Mouse (Mus musculus) Muller cell, postnatal 12 days (primary cell): ENCODE data around the gene Rin1.

Source experiments
- DNase-seq: peaks from one replicate; pipeline ENCODE4 v3.0.0-alpha.2; 2015; ENCODE audit errors: inconsistent ontology term

Rin1 gene

DNA sequence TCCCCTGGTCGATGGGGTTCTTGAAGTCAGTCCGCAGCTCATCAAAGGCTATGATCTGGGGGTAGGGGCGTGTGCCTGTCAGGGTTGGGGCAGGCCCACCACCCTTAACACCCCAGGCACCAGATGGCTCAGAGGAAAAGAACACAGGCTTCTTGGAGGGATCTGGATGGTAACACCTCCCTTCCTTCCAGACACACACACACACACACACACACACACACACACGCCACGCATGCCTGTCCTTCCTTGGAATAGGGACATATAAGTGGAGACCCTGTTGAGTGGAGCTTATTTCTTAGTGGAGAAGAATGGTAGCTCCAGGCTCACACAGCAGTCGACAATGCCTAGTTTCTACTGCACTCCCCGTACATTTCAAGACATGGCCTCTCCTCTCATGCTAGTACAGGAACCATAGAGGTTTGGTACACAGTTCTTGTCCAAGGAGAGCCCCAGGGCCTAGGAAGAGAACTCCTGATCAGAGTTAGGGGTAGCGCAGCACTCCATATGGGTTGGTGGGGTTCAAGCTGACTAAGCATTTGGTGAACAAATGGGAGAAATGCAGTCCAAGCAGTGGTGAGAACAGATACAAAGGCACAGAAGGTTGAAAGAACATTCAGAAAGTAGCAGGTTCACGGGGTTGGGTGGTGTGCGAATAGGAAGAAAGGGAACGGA is 44.6 kb downstream of the Rin1 start:
- DNase-seq, result no peak

DNA sequence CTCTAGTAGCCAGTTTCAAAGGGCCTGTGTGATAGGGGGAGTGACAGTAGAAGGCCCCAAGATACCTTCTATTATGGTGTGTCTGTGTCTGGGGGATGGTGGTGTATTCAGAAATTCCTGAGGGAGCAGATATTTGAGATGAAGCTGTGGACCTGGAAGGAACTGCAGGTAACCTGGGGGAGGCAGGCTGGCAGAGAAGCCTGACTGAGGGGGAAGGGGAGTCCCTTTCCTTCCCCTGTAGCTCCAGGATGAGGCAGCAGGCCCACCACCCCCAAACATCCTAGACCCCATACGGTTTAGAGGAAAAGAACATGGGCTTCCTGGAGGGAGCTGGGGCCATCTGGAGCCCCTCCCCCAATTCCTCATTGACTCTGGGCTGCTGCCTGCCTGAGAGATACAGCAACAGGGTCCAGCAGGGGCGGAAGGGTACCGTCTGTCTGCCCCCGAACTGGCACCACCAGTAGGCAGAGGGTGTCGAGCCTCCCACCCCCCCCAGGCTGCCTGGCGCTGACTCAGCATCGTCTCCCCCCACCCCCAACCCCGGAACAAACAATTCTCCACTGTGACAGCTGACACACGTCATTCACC is 45.7 kb downstream of the Rin1 start:
- no peak for DNase-seq

DNA sequence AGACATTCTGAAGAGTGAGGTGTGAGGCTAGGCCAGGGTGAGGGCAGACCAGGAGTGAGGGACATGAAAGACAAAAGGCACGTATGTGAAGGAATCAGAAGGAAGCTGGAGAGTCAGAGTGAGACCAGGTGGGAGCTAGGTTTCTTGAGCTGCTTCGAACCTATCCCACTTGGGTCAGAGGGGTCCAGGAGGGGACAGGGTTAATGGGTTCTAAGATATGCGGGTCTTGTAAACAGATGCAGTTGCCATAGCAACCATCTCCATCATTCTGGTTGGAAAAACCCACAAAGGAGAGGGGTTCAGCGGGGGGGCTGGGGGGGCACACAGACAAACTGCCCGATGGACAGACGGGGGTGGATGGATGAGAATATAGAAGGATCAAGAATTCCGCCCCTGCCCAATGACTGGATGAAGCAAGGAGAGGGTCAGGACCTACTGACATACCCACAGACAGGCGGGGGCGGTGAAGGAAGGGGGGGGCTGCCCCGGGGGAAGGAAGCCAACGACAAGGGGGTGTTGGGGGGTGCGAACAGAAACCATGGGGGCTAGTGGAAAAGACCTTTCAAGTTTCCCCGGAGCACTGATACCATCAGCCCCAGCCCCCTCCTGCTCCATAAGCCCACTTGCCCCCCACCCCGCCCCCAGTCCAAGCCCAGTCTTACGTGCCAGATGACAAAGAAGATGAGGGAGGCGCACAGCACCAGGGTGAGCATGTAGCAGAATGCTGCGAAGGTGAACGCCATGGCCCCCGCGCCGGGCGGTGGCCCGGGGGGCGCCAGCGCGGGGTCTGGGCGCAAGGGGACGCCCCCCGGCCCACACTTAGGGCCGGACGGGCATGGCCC is 47.5 kb downstream of the Rin1 start:
- no peak for DNase-seq

DNA sequence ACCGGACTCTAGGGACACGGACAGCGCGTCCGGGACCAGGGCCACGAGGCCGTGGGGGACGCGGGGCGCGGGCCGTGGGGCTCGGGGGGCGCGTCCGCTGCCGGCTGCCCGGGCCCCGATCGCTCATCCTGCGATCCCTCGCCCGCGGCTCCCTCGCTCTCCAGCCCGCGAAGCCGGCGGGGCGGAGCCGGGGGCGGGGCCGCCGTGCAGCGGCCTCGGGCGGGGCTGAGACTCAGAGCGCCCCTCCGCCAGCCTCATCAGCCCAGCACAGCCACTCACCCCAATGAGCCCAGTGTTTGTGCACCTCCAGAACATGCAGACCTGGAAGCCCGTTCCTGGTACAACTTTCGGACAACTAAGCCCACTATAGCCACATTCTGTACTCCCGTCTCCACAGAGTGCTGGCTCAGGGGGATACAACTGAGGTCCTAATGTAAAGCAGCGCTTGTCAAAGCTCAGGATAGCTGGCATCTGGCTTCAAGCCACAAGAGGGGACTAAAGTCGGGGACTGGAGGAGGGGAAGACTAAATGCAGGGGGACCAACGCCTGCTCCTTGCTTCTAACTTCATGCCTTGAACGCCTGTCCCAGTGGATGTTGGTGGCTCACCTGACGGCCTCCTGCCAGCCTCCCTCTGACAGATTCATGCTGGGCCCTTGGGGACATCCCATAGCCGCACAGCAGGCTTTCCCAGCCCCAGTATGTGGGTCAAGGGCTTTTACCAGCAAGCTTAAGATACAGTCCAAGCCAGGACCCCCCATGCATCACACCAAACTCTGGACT is 48.3 kb downstream of the Rin1 start, which contains the start of gene Cnih2:
Gene Cnih2, minus strand, starts transcription at position 159 of the 781 bp plus-strand sequence.
- peak; percentile 68 for DNase-seq

DNA sequence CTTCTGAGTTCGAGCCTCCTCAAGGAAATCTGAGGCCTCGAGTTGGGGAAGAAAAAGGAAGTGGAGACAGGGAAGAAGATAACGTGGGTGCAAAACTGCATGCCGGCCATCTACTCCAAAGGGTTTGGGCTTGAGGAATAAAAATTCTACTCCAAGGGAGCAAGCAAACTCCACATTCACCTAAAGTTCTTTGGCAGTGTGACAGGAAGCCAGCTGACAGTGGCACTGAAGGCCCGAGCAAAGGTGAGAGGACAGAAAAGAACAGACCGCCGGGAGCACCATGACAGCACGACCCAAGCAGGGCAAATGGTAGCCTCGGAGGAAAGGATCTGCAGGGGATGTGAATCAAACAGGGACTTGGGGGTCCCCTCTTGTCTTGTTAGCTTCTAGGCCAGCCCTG is 55.8 kb downstream of the Rin1 start:
- DNase-seq, result no peak
